Mouse (Mus musculus): ENCODE measurements around the gene Fbxo36. TPM values are rescaled to one million over a fixed set of nuclear protein-coding genes. Genes with fewer than 3 reads are reported as not detected.

Fbxo36 gene
- polyA plus RNA-seq (2016; fragmentation: Nextera tagmentation; extraction: Ambion mirVana), result 8.6 and 10.8 TPM in 2 replicates

- Histone ChIP-seq H3K27me3 (no peaks in the 10 kb centered on the region), H3K27ac (peak within 1 kb of the TSS; percentile 98), H3K9me3 (replicated peaks) (no peaks in the 10 kb centered on the region), H3K4me1 (peaks cover 16% of the 10 kb centered on the region), H3K4me2 (replicated peaks) (peak within 1 kb of the TSS; percentile 74), H3K36me3 (0 out of 2 replicates have a peak, but pooled peaks cover 5% of the 10 kb centered on the region), H3K4me3 (peak within 1 kb of the TSS; percentile 98), H3K9ac (peak within 1 kb of the TSS; percentile 98)
- 1% methylated on average over 54 of the region's 54 CpGs for WGBS
- peak; percentile 88 for ATAC-seq (ENCODE audit: low FRiP score)
Observed at GRCm38 (mm10) chr1:84839309-84840017, at the start of gene Fbxo36. Fbxo36 (plus strand) TSS chr1:84839841.

GRCm38 (mm10) chr1:84791393-84791792 is 48.2 kb upstream of the Fbxo36 start:
- Histone ChIP-seq H3K9ac (no peak overlapping the region), H3K9me3 (replicated peaks) (no peaks in the 10 kb centered on the region), H3K4me2 (replicated peaks) (no peak overlapping the region), H3K27ac (no peak overlapping the region), H3K36me3 (peaks cover 43% of the 10 kb centered on the region), H3K4me1 (no peaks in the 10 kb centered on the region), H3K27me3 (no peaks in the 10 kb centered on the region), H3K4me3 (no peak overlapping the region)
- no peak for ATAC-seq (ENCODE audit: low FRiP score)
- 90% methylated on average over 2 of the region's 2 CpGs for WGBS

GRCm38 (mm10) chr1:84795335-84795734 is 44.3 kb upstream of the Fbxo36 start:
- Histone ChIP-seq H3K9me3 (replicated peaks) (no peaks in the 10 kb centered on the region), H3K9ac (no peak overlapping the region), H3K36me3 (peaks cover 33% of the 10 kb centered on the region), H3K27me3 (no peaks in the 10 kb centered on the region), H3K4me2 (replicated peaks) (no peak overlapping the region), H3K27ac (no peak overlapping the region), H3K4me1 (no peaks in the 10 kb centered on the region), H3K4me3 (no peak overlapping the region)
- 92% methylated on average over 7 of the region's 7 CpGs for WGBS
- no peak for ATAC-seq (ENCODE audit: low FRiP score)

GRCm38 (mm10) chr1:84799166-84799565 is 40.5 kb upstream of the Fbxo36 start:
- no peaks in the 10 kb centered on the region for H3K9me3 ChIP-seq (replicated peaks)
- no peak overlapping the region for H3K4me3 ChIP-seq
- H3K4me2 ChIP-seq (replicated peaks), result no peak overlapping the region
- no peak for ATAC-seq (ENCODE audit: low FRiP score)
- H3K36me3 ChIP-seq, result 0 out of 2 replicates have a peak, but pooled peaks cover 1% of the 10 kb centered on the region
- no peak overlapping the region for H3K27ac ChIP-seq
- H3K4me1 ChIP-seq, result no peaks in the 10 kb centered on the region
- no peak overlapping the region for H3K9ac ChIP-seq
- no peaks in the 10 kb centered on the region for H3K27me3 ChIP-seq

GRCm38 (mm10) chr1:84803788-84804187 is 35.9 kb upstream of the Fbxo36 start:
- WGBS, result 88% methylated on average over 1 of the region's 1 CpGs
- no peak overlapping the region for H3K27ac ChIP-seq

GRCm38 (mm10) chr1:84817596-84817995 is 22.0 kb upstream of the Fbxo36 start:
- H3K4me3 ChIP-seq, result no peak overlapping the region
- ATAC-seq (ENCODE audit: low FRiP score), result no peak
- H3K27ac ChIP-seq, result no peak overlapping the region
- 94% methylated on average over 1 of the region's 1 CpGs for WGBS
- no peaks in the 10 kb centered on the region for H3K9me3 ChIP-seq (replicated peaks)
- no peaks in the 10 kb centered on the region for H3K27me3 ChIP-seq
- no peaks in the 10 kb centered on the region for H3K4me1 ChIP-seq
- no peak overlapping the region for H3K4me2 ChIP-seq (replicated peaks)
- H3K9ac ChIP-seq, result no peak overlapping the region
- H3K36me3 ChIP-seq, result peaks cover 7% of the 10 kb centered on the region; the same call in 1 of the 2 replicates

More at GRCm38 (mm10) chr1:84803788-84804187, 35.9 kb upstream of the Fbxo36 start:
- Histone ChIP-seq H3K9me3 (replicated peaks) (no peaks in the 10 kb centered on the region), H3K9ac (no peak overlapping the region), H3K4me3 (no peak overlapping the region), H3K4me1 (no peaks in the 10 kb centered on the region), H3K4me2 (replicated peaks) (no peak overlapping the region), H3K27me3 (no peaks in the 10 kb centered on the region), H3K36me3 (no peaks in the 10 kb centered on the region)
- ATAC-seq (ENCODE audit: low FRiP score), result no peak

GRCm38 (mm10) chr1:84825091-84825490 is 14.6 kb upstream of the Fbxo36 start:
- Histone ChIP-seq H3K9ac (no peak overlapping the region), H3K27ac (no peak overlapping the region), H3K4me3 (no peak overlapping the region), H3K36me3 (peaks cover 22% of the 10 kb centered on the region; the same call in 1 of the 2 replicates), H3K4me1 (no peaks in the 10 kb centered on the region), H3K4me2 (replicated peaks) (no peak overlapping the region), H3K27me3 (no peaks in the 10 kb centered on the region), H3K9me3 (replicated peaks) (no peaks in the 10 kb centered on the region)
- WGBS, result 75% methylated on average over 2 of the region's 2 CpGs
- no peak for ATAC-seq (ENCODE audit: low FRiP score)

GRCm38 (mm10) chr1:84837523-84838145 is 2.0 kb upstream of the Fbxo36 start:
- Histone ChIP-seq H3K9ac (peak overlapping the region; percentile 98), H3K27ac (no peak overlapping the region; the same call in 1 of the 2 replicates), H3K4me1 (peaks cover 16% of the 10 kb centered on the region), H3K27me3 (no peaks in the 10 kb centered on the region), H3K4me2 (replicated peaks) (peak overlapping the region; percentile 74), H3K9me3 (replicated peaks) (no peaks in the 10 kb centered on the region), H3K36me3 (peaks cover 11% of the 10 kb centered on the region), H3K4me3 (peak overlapping the region; percentile 98)
- no peak for ATAC-seq (ENCODE audit: low FRiP score)
- 13% methylated on average over 20 of the region's 20 CpGs for WGBS

GRCm38 (mm10) chr1:84838156-84838555 is 1.5 kb upstream of the Fbxo36 start:
- Histone ChIP-seq H3K36me3 (peaks cover 12% of the 10 kb centered on the region), H3K27ac (peak overlapping the region; percentile 98), H3K4me2 (replicated peaks) (peak overlapping the region; percentile 74), H3K27me3 (no peaks in the 10 kb centered on the region), H3K4me1 (peaks cover 16% of the 10 kb centered on the region), H3K9ac (peak overlapping the region; percentile 98), H3K9me3 (replicated peaks) (no peaks in the 10 kb centered on the region), H3K4me3 (peak overlapping the region; percentile 98)
- 0% methylated on average over 21 of the region's 22 CpGs for WGBS
- peak; percentile 14 for ATAC-seq (ENCODE audit: low FRiP score)

- H3K27ac ChIP-seq, result peak overlapping the region; percentile 98
- H3K4me3 ChIP-seq, result peak overlapping the region; percentile 98
- under 1% methylated on average over 27 of the region's 44 CpGs for WGBS
- no peaks in the 10 kb centered on the region for H3K27me3 ChIP-seq
- H3K9me3 ChIP-seq (replicated peaks), result no peaks in the 10 kb centered on the region
- peak overlapping the region; percentile 98 for H3K9ac ChIP-seq
- H3K4me1 ChIP-seq, result peaks cover 16% of the 10 kb centered on the region
- peak overlapping the region; percentile 74 for H3K4me2 ChIP-seq (replicated peaks)
- ATAC-seq (ENCODE audit: low FRiP score), result peak; percentile 73
- H3K36me3 ChIP-seq, result 0 out of 2 replicates have a peak, but pooled peaks cover 8% of the 10 kb centered on the region
Observed at GRCm38 (mm10) chr1:84838621-84839151, 955 bp upstream of the Fbxo36 start.

GRCm38 (mm10) chr1:84840018-84840664 is 500 bp downstream of the Fbxo36 start, which contains the start of gene Trip12:
Trip12 (minus strand) TSS chr1:84840516.
- no peaks in the 10 kb centered on the region for H3K9me3 ChIP-seq (replicated peaks)
- no peaks in the 10 kb centered on the region for H3K27me3 ChIP-seq
- peaks cover 16% of the 10 kb centered on the region for H3K4me1 ChIP-seq
- peak within 1 kb of the TSS; percentile 98 for H3K27ac ChIP-seq
- 0 out of 2 replicates have a peak, but pooled peaks cover 5% of the 10 kb centered on the region for H3K36me3 ChIP-seq
- peak within 1 kb of the TSS; percentile 74 for H3K4me2 ChIP-seq (replicated peaks)
- H3K9ac ChIP-seq, result peak within 1 kb of the TSS; percentile 98
- 0% methylated on average over 39 of the region's 39 CpGs for WGBS
- peak within 1 kb of the TSS; percentile 98 for H3K4me3 ChIP-seq
- peak; percentile 60 for ATAC-seq (ENCODE audit: low FRiP score)

GRCm38 (mm10) chr1:84841061-84841460 is 1.4 kb downstream of the Fbxo36 start:
- Histone ChIP-seq H3K4me3 (peak overlapping the region; percentile 98), H3K27ac (peak overlapping the region; percentile 98), H3K27me3 (no peaks in the 10 kb centered on the region), H3K9me3 (replicated peaks) (no peaks in the 10 kb centered on the region), H3K4me1 (peaks cover 16% of the 10 kb centered on the region), H3K36me3 (0 out of 2 replicates have a peak, but pooled peaks cover 5% of the 10 kb centered on the region), H3K4me2 (replicated peaks) (peak overlapping the region; percentile 62), H3K9ac (peak overlapping the region; percentile 98)
- no peak for ATAC-seq (ENCODE audit: low FRiP score)
- WGBS, result 69% methylated on average over 3 of the region's 3 CpGs
